In the genomic region with DNA sequence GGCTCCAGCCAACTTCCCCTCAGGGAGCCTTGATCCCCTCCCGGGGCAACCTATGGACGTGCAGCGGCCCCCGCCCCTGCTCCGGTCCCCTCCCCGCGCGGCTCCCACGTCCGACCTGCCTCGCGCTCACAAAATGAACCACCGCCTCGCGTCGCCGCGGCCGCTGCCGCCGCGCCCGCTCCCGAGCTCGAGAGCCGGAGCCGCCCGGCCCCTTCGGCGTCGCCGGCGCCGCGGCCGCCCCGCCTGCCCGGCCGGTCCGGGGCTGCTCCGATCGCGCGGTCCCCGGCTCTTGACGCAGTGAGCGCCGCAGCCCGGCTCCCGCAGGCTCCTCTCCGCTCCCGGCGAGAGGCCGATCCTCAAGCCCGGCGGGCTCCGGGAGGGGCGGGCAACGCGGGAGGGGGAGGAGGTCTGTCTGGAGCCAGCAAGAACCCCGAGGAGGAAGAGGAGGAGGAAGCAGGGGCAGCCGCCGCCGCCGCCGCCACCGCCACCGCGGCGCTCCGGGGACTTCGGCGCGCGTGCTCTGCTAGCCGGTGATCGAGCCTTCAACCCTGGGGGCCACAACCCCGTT, we compare ENCODE assay signal across 9 mouse cellular contexts. TPM values are rescaled to one million over a fixed set of nuclear protein-coding genes. Genes with fewer than 3 reads are reported as not detected.
A peak's percentile ranks its signal among the peaks of the same experiment; 100 is the strongest.
DNase-seq lines count a peak whose midpoint lies in the region; ATAC-seq and TF ChIP-seq lines count a peak whose summit lies in the region.
"Had no signal": no experiment of that assay in that cellular context is flagged by ENCODE, and none has a peak within 500 bp of the region (broad histone marks: within the 10 kb centered on the region; RNA-seq: fewer than 3 reads in every experiment).

No protein-coding gene starts in this region.

- DNase-seq in liver, adult 2 months (ENCODE audit: extremely low read depth, low read depth, low spot score) = no peak
- DNase-seq in liver = no peak
- DNase-seq in right cerebral cortex, adult 18-20 months = no peak
- DNase-seq in left cerebral cortex, postnatal 25 days (ENCODE audit: low spot score in 2 of 2) = no peak

- H3K27ac ChIP-seq in liver, adult 2 months (replicated peaks; ENCODE audit: insufficient read depth, low read depth, low read length) = no peak overlapping the region
- H3K27ac ChIP-seq in cortical plate, adult 2 months (ENCODE audit: insufficient read depth, low read length) = no peak overlapping the region
- H3K27ac ChIP-seq in heart, embryonic 14.5 days (replicated peaks in 1 of 2; ENCODE audit: control insufficient read depth in 1 of 2, insufficient read depth in 1 of 2, low read depth in 2 of 2, low read length in 2 of 2) = no peak overlapping the region
- H3K27ac ChIP-seq in limb, embryonic 15.5 days = no peak overlapping the region
- H3K27ac ChIP-seq in neural tube, embryonic 14.5 days (ENCODE audit: low read depth, low read length) = peak overlapping the region; percentile 65; the same call in 1 of the 2 replicates

- TF ChIP-seq CTCF in liver, adult 2 months (IDR thresholded peaks at IDR 0.05; ENCODE audit: low read depth, low read length) = no peak
- no peak for TF ChIP-seq CTCF in cortical plate, adult 2 months (IDR thresholded peaks at IDR 0.05; ENCODE audit: extremely low read depth, insufficient read depth, low read length)

- TF ChIP-seq POLR2A in liver, adult 2 months (IDR thresholded peaks at IDR 0.05; ENCODE audit: extremely low read depth, insufficient read depth, low read length) = no peak
- no peak for TF ChIP-seq POLR2A in cortical plate, adult 2 months (IDR thresholded peaks at IDR 0.05; ENCODE audit: extremely low read depth, insufficient read depth, low read length)

- H3K36me3 ChIP-seq in liver, adult 2 months (ENCODE audit: control insufficient read depth, insufficient read depth, low read length) = no peaks in the 10 kb centered on the region
- no peaks in the 10 kb centered on the region for H3K36me3 ChIP-seq in heart, embryonic 14.5 days (ENCODE audit: control insufficient read depth, insufficient read depth, low read length)
- H3K36me3 ChIP-seq in limb, embryonic 15.5 days = no peaks in the 10 kb centered on the region
- H3K36me3 ChIP-seq in neural tube, embryonic 14.5 days (ENCODE audit: control insufficient read depth, insufficient read depth, low read length) = no peaks in the 10 kb centered on the region

- no peaks in the 10 kb centered on the region for H3K9me3 ChIP-seq in heart, embryonic 14.5 days (ENCODE audit: control insufficient read depth, low read length)
- no peaks in the 10 kb centered on the region for H3K9me3 ChIP-seq in limb, embryonic 15.5 days
- no peaks in the 10 kb centered on the region for H3K9me3 ChIP-seq in neural tube, embryonic 14.5 days (ENCODE audit: control insufficient read depth, low read length)

- peak overlapping the region; percentile 36; the same call in 1 of the 2 replicates for H3K9ac ChIP-seq in liver, adult 2 months (ENCODE audit: low read depth, low read length)
- peak overlapping the region; percentile 64 for H3K9ac ChIP-seq in heart, embryonic 14.5 days (ENCODE audit: low read length)
- H3K9ac ChIP-seq in limb, embryonic 15.5 days = peak overlapping the region; percentile 48
- H3K9ac ChIP-seq in neural tube, embryonic 14.5 days (replicated peaks; ENCODE audit: low read depth, low read length) = peak overlapping the region; percentile 90

- WGBS in liver, adult 2 months = 1% methylated on average over 74 of the region's 78 CpGs
- under 1% methylated on average over 58 of the region's 78 CpGs for WGBS in heart, embryonic 14.5 days
- under 1% methylated on average over 72 of the region's 78 CpGs for WGBS in limb, embryonic 15.5 days
- under 1% methylated on average over 63 of the region's 78 CpGs for WGBS in neural tube, embryonic 14.5 days

- peak overlapping the region; percentile 53; the same call in 1 of the 2 replicates for H3K4me3 ChIP-seq in liver, adult 2 months (ENCODE audit: insufficient read depth, low read depth, low read length)
- H3K4me3 ChIP-seq in cortical plate, adult 2 months (ENCODE audit: insufficient read depth, low read length) = peak overlapping the region; percentile 42
- peak overlapping the region; percentile 51 to 67 for H3K4me3 ChIP-seq in heart, embryonic 14.5 days (ENCODE audit: control insufficient read depth in 1 of 2, insufficient read depth in 1 of 2, low read depth in 1 of 2, low read length in 2 of 2)
- peak overlapping the region; percentile 64 for H3K4me3 ChIP-seq in limb, embryonic 15.5 days
- peak overlapping the region; percentile 62 for H3K4me3 ChIP-seq in neural tube, embryonic 14.5 days (ENCODE audit: low read depth, low read length)

- peaks cover 16% of the 10 kb centered on the region for H3K4me1 ChIP-seq in liver, adult 2 months (ENCODE audit: control insufficient read depth, insufficient read depth, low read length)
- no peaks in the 10 kb centered on the region for H3K4me1 ChIP-seq in cortical plate, adult 2 months (ENCODE audit: control insufficient read depth, insufficient read depth, low read length)
- H3K4me1 ChIP-seq in heart, embryonic 14.5 days (ENCODE audit: control insufficient read depth in 2 of 2, insufficient read depth in 2 of 2, low read length in 2 of 2) = peaks cover 5 to 31% of the 10 kb centered on the region in 2 experiments; a peak in 3 of 4 replicates
- peaks cover 63% of the 10 kb centered on the region for H3K4me1 ChIP-seq in limb, embryonic 15.5 days
- H3K4me1 ChIP-seq in neural tube, embryonic 14.5 days (ENCODE audit: control insufficient read depth, insufficient read depth, low read length) = peaks cover 39% of the 10 kb centered on the region

- intact Hi-C loops in left cerebral cortex, postnatal 25 days (cut with DNase I) = loop anchor here (5.0 kb wide), 2 partner anchors 129 to 379 kb away; no protein-coding TSS in a partner anchor

- ATAC-seq in heart, embryonic 14.5 days (ENCODE audit: insufficient number of reproducible peaks, insufficient read depth, low FRiP score, low read depth) = no peak
- ATAC-seq in limb, embryonic 15.5 days (ENCODE audit: insufficient number of reproducible peaks, low FRiP score, low TSS enrichment, low read depth) = no peak
- peak; percentile 18; the same call in 1 of the 2 replicates for ATAC-seq in neural tube, embryonic 14.5 days (ENCODE audit: low read depth)

- H3K79me2 ChIP-seq in liver, adult 2 months (ENCODE audit: control insufficient read depth, insufficient read depth, low read length) = no peaks in the 10 kb centered on the region

- H3K4me2 ChIP-seq in heart, embryonic 14.5 days (ENCODE audit: low read length) = peak overlapping the region; percentile 99
- H3K4me2 ChIP-seq in limb, embryonic 15.5 days = peak overlapping the region; percentile 99
- peak overlapping the region; percentile 94 for H3K4me2 ChIP-seq in neural tube, embryonic 14.5 days (ENCODE audit: low read depth, low read length)

- H3K27me3 ChIP-seq in liver, adult 2 months (ENCODE audit: control insufficient read depth, insufficient read depth, low read length) = peaks cover 46% of the 10 kb centered on the region
- peaks cover 93% of the 10 kb centered on the region for H3K27me3 ChIP-seq in heart, embryonic 14.5 days (ENCODE audit: control insufficient read depth, insufficient read depth, low read length)
- H3K27me3 ChIP-seq in limb, embryonic 15.5 days = peaks cover 88% of the 10 kb centered on the region
- H3K27me3 ChIP-seq in neural tube, embryonic 14.5 days (ENCODE audit: control insufficient read depth, insufficient read depth, low read length) = peaks cover 15% of the 10 kb centered on the region; the same call in 1 of the 2 replicates

RNA-seq across cellular contexts. Expression of gene Elfn1, which starts 0.6 kb away (rescaled TPM):
- total RNA-seq in liver, adult 2 months (2014; rRNA removed) = not detected in 2 replicates
- 0.02 and 0.13 TPM in 2 replicates for polyA plus RNA-seq in liver, adult 2 months (2012; rRNA removed)
- 22.4 and 23.4 TPM in 2 replicates for polyA plus RNA-seq in cortical plate, adult 2 months (2012; rRNA removed)
- polyA plus RNA-seq in heart, embryonic 14.5 days (2014; fragmentation: Nextera tagmentation; extraction: Ambion mirVana) = 0.07 TPM in 1 of 2 replicates, not detected in the other
- polyA plus RNA-seq in limb, embryonic 15.5 days (2015; fragmentation: Nextera tagmentation; extraction: Ambion mirVana) = 1.2 and 1.3 TPM in 2 replicates
- 4.7 and 5.1 TPM in 2 replicates for polyA plus RNA-seq in neural tube, embryonic 14.5 days (2014; fragmentation: Nextera tagmentation; extraction: Ambion mirVana)
- total RNA-seq in left cerebral cortex, postnatal 25 days (2021) = 10 to 100 TPM; 35.0 to 37.6 TPM
- total RNA-seq: neutrophil, adult 5-6 weeks had no signal

Comparison
In these comparisons a context has a peak if more than half of its experiments do, and no peak if none do; other contexts are left out.
1. H3K9ac ChIP-seq: peak in every context shown above with its lines; median percentile 90 in neural tube, embryonic 14.5 days; 64 in heart, embryonic 14.5 days; 48 in limb, embryonic 15.5 days; 36 in liver, adult 2 months.